Mouse (Mus musculus) CH12.LX (cell line): ENCODE data around the gene Sult6b2. TPM values are rescaled to one million over a fixed set of nuclear protein-coding genes. Genes with fewer than 3 reads are reported as not detected.

Experiments
- DNase-seq: peaks from one replicate; pipeline ENCODE4 v3.0.0-alpha.2; 2013; ENCODE audit errors: extremely low read depth
- H3K27ac ChIP-seq: 2 replicates; pipeline ENCODE4 v1.5.1; 2012; ENCODE audit warnings: low read depth, mild to moderate bottlenecking, control low read depth, moderate library complexity; ENCODE audit not compliant: insufficient read depth
- H3K27me3 ChIP-seq: replicated peaks from 2 replicates; pipeline ENCODE3; 2012; ENCODE audit warnings: inconsistent platforms
- H3K36me3 ChIP-seq, 2 experiments: replicated peaks in 1 of 2; 2 replicates each; pipeline versions ENCODE3 to v1.6.1; 2012; ENCODE audit warnings: inconsistent platforms in 1 of 2, low read length in 1 of 2, mild to moderate bottlenecking in 1 of 2, mixed read lengths in 1 of 2, moderate library complexity in 1 of 2; ENCODE audit not compliant: control insufficient read depth in 1 of 2, insufficient read depth in 1 of 2
- H3K4me1 ChIP-seq, 2 experiments: 2 replicates each; pipeline ENCODE4 v1.6.1; 2012; ENCODE audit warnings: inconsistent platforms in 1 of 2, moderate library complexity in 1 of 2; ENCODE audit not compliant: insufficient read depth in 2 of 2, control insufficient read depth in 1 of 2
- H3K4me2 ChIP-seq: 2 replicates; pipeline ENCODE4 v1.6.1; 2012; ENCODE audit warnings: low read depth, mild to moderate bottlenecking, control low read depth; ENCODE audit not compliant: poor library complexity, insufficient read depth, severe bottlenecking
- H3K4me3 ChIP-seq, 3 experiments: fragments of 150-350 bp in 1 of 3; sonication (generic) in 1 of 3; replicated peaks in 1 of 3; 2 replicates each; pipeline versions ENCODE3 to v1.5.1; 2011 to 2012; ENCODE audit warnings: low read depth in 2 of 3, low read length in 2 of 3, mild to moderate bottlenecking in 2 of 3, moderate library complexity in 2 of 3, control low read depth in 1 of 3, improper control_type of control experiment in 1 of 3, inconsistent platforms in 1 of 3, mixed read lengths in 1 of 3; ENCODE audit not compliant: poor library complexity in 1 of 3
- H3K79me2 ChIP-seq: replicated peaks from 2 replicates; pipeline ENCODE4 v1.6.1; 2012; ENCODE audit warnings: mild to moderate bottlenecking, moderate library complexity; ENCODE audit not compliant: control insufficient read depth, poor library complexity, insufficient read depth, severe bottlenecking; ENCODE audit errors: extremely low read depth
- H3K9ac ChIP-seq: 2 replicates; pipeline ENCODE4 v1.6.1; 2012; ENCODE audit warnings: low read depth, mild to moderate bottlenecking, control low read depth, moderate library complexity; ENCODE audit not compliant: insufficient read depth
- H3K9me3 ChIP-seq: replicated peaks from 2 replicates; pipeline ENCODE3; 2012; ENCODE audit warnings: low read length, inconsistent platforms, mixed read lengths
- BHLHE40 ChIP-seq: IDR thresholded peaks from 2 replicates; pipeline ENCODE4 v1.6.1; 2011; ENCODE audit warnings: mild to moderate bottlenecking, low read depth, low read length, improper control_type of control experiment
- CHD1 ChIP-seq: IDR thresholded peaks from 2 replicates; pipeline ENCODE4 v1.6.1; 2012; ENCODE audit warnings: low read depth, low read length, improper control_type of control experiment, inconsistent platforms
- CTCF ChIP-seq, 2 experiments: IDR thresholded peaks in 1 of 2; conservative IDR thresholded peaks in 1 of 2; 2 replicates each; pipeline ENCODE4 v1.5.1; 2011 to 2012; ENCODE audit warnings: low read depth in 2 of 2, low read length in 2 of 2, improper control_type of control experiment in 1 of 2, inconsistent platforms in 1 of 2, mild to moderate bottlenecking in 1 of 2, moderate library complexity in 1 of 2
- ELF1 ChIP-seq: IDR thresholded peaks from 2 replicates; pipeline ENCODE4 v1.6.1; 2014; ENCODE audit warnings: low read depth, mild to moderate bottlenecking, inconsistent platforms, low read length, improper control_type of control experiment
- EP300 ChIP-seq: IDR thresholded peaks from 2 replicates; pipeline ENCODE4 v1.6.1; 2011; ENCODE audit warnings: low read length, improper control_type of control experiment
- ETS1 ChIP-seq: conservative IDR thresholded peaks from 2 replicates; pipeline ENCODE4 v1.6.1; 2012; ENCODE audit warnings: low read depth, mild to moderate bottlenecking, inconsistent platforms, low read length, improper control_type of control experiment, moderate library complexity
- GABPA ChIP-seq: IDR thresholded peaks from 2 replicates; pipeline ENCODE4 v1.6.1; 2012; ENCODE audit warnings: low read depth, low read length, improper control_type of control experiment, inconsistent platforms; ENCODE audit not compliant: insufficient replicate concordance
- HCFC1 ChIP-seq: IDR thresholded peaks from 2 replicates; pipeline ENCODE4 v1.6.1; 2012; ENCODE audit warnings: low read depth, mild to moderate bottlenecking, inconsistent platforms, low read length, improper control_type of control experiment
- IRF4 ChIP-seq: IDR thresholded peaks from 2 replicates; pipeline ENCODE4 v1.6.1; 2014; ENCODE audit warnings: low read depth, mild to moderate bottlenecking, inconsistent platforms, low read length, improper control_type of control experiment
- JUN ChIP-seq: IDR thresholded peaks from 2 replicates; pipeline ENCODE4 v1.6.1; 2011; ENCODE audit warnings: low read depth, mild to moderate bottlenecking, low read length, improper control_type of control experiment, moderate library complexity; ENCODE audit not compliant: insufficient read depth
- JUND ChIP-seq: conservative IDR thresholded peaks from 2 replicates; pipeline ENCODE4 v1.6.1; 2011; ENCODE audit warnings: low read depth, low read length, improper control_type of control experiment
- KAT2A ChIP-seq: IDR thresholded peaks from 2 replicates; pipeline ENCODE4 v1.6.1; 2012; ENCODE audit warnings: low read length, improper control_type of control experiment, inconsistent platforms; ENCODE audit not compliant: insufficient replicate concordance
- MAFK ChIP-seq: IDR thresholded peaks from 2 replicates; pipeline ENCODE4 v1.6.1; 2011; ENCODE audit warnings: low read length, improper control_type of control experiment; ENCODE audit not compliant: insufficient replicate concordance
- MAX ChIP-seq: IDR thresholded peaks from 2 replicates; pipeline ENCODE4 v1.6.1; 2011; ENCODE audit warnings: low read length, improper control_type of control experiment
- MYC ChIP-seq: IDR thresholded peaks from 2 replicates; pipeline ENCODE4 v1.6.1; 2011; ENCODE audit warnings: low read depth, mild to moderate bottlenecking, improper control_type of control experiment, low read length
- NELFE ChIP-seq: IDR thresholded peaks from 2 replicates; pipeline ENCODE4 v1.6.1; 2011; ENCODE audit warnings: low read depth, low read length, improper control_type of control experiment
- PAX5 ChIP-seq: IDR thresholded peaks from 2 replicates; pipeline ENCODE4 v1.6.1; 2012; ENCODE audit warnings: low read length, inconsistent platforms, mixed read lengths
- POLR2AphosphoS2 ChIP-seq: IDR thresholded peaks from 2 replicates; pipeline ENCODE4 v1.6.1; 2011; ENCODE audit warnings: low read depth, low read length, improper control_type of control experiment
- RAD21 ChIP-seq: IDR thresholded peaks from 2 replicates; pipeline ENCODE4 v1.6.1; 2011; ENCODE audit warnings: low read depth, mild to moderate bottlenecking, low read length, improper control_type of control experiment, moderate library complexity
- RCOR1 ChIP-seq: conservative IDR thresholded peaks from 2 replicates; pipeline ENCODE4 v1.6.1; 2012; ENCODE audit warnings: low read depth, mild to moderate bottlenecking, inconsistent platforms, low read length, improper control_type of control experiment
- SIN3A ChIP-seq: IDR thresholded peaks from 2 replicates; pipeline ENCODE4 v1.6.1; 2012; ENCODE audit warnings: low read length, improper control_type of control experiment, inconsistent platforms
- SMC3 ChIP-seq: IDR thresholded peaks from 2 replicates; pipeline ENCODE4 v1.6.1; 2011; ENCODE audit warnings: low read depth, low read length, improper control_type of control experiment
- TBP ChIP-seq: conservative IDR thresholded peaks from 2 replicates; pipeline ENCODE4 v1.6.1; 2011; ENCODE audit warnings: low read depth, low read length, improper control_type of control experiment
- TCF12 ChIP-seq: IDR thresholded peaks from 2 replicates; pipeline ENCODE4 v1.6.1; 2014; ENCODE audit warnings: low read depth, mild to moderate bottlenecking, inconsistent platforms, low read length, improper control_type of control experiment
- UBTF ChIP-seq: IDR thresholded peaks from 2 replicates; pipeline ENCODE4 v1.6.1; 2012; ENCODE audit warnings: low read depth, mild to moderate bottlenecking, inconsistent platforms, low read length, improper control_type of control experiment, moderate library complexity
- USF2 ChIP-seq: conservative IDR thresholded peaks from 2 replicates; pipeline ENCODE4 v1.6.1; 2011; ENCODE audit warnings: low read depth, low read length, improper control_type of control experiment
- ZC3H11A ChIP-seq: IDR thresholded peaks from 2 replicates; pipeline ENCODE4 v1.6.1; 2012; ENCODE audit warnings: low read depth, mild to moderate bottlenecking, inconsistent platforms, low read length, improper control_type of control experiment
- ZKSCAN1 ChIP-seq: IDR thresholded peaks from 2 replicates; pipeline ENCODE4 v1.6.1; 2012; ENCODE audit warnings: low read depth, inconsistent platforms, low read length, improper control_type of control experiment, borderline replicate concordance
- ZMIZ1 ChIP-seq: IDR thresholded peaks from 2 replicates; pipeline ENCODE4 v1.6.1; 2012; ENCODE audit warnings: low read depth, mild to moderate bottlenecking, inconsistent platforms, low read length, improper control_type of control experiment
- ZNF384 ChIP-seq: IDR thresholded peaks from 2 replicates; pipeline ENCODE4 v1.6.1; 2012; ENCODE audit warnings: low read depth, low read length, improper control_type of control experiment, inconsistent platforms
- dilution Hi-C: fragments of 300-500 bp; cut with MboI; formaldehyde crosslinking; loops from 2 replicates; pipeline ENCODE4 v1.14.3; 2020; ENCODE audit warnings: low sequenced_read_pairs; ENCODE audit not compliant: extremely low pct_unique_long_range_greater_than_20kb, extremely low pct_ligation_motif_present
- in situ Hi-C: fragments of 300-500 bp; cut with MboI; formaldehyde crosslinking; loops from 3 replicates; pipeline ENCODE4 v1.14.3; 2019; ENCODE audit warnings: low sequenced_read_pairs, low pct_ligation_motif_present, low pct_unique_long_range_greater_than_20kb, mixed read lengths
- polyA plus RNA-seq: library from polyadenylated mRNA; unstranded; fragments of >175 nt; gene quantifications from 2 replicates; pipeline ENCODE4 v1.2.1, GENCODE M21; 2012; ENCODE audit warnings: low read depth; ENCODE audit not compliant: insufficient read length
- total RNA-seq, 2 experiments: library from RNA; depleted of rRNA; stranded (reverse); fragments of 300-350 nt in 1 of 2; fragments of >200 nt in 1 of 2; gene quantifications; 2 replicates each; pipeline ENCODE4 v1.2.3; 2012 to 2014

Gene Sult6b2
- total and polyA plus RNA-seq, 3 experiments: 0.25 to 1.1 (median 0.54) TPM

- Histone ChIP-seq H3K4me1 (peaks cover 8 to 32% of the 10 kb centered on the region in 2 experiments), H3K9me3 (no peaks in the 10 kb centered on the region), H3K27ac (no peak overlapping the region), H3K79me2 (no peaks in the 10 kb centered on the region), H3K9ac (no peak overlapping the region), H3K27me3 (no peaks in the 10 kb centered on the region), H3K4me3 (no peak overlapping the region), H3K36me3 (no peaks in the 10 kb centered on the region), H3K4me2 (no peak overlapping the region)
- in situ Hi-C loops: no loop called here
- DNase-seq: no peak
- TF ChIP-seq RAD21 (no peak), TBP (no peak), ZMIZ1 (no peak), ZC3H11A (no peak), BHLHE40 (no peak), SMC3 (no peak), HCFC1 (no peak), JUND (no peak), MAFK (no peak), UBTF (no peak), GABPA (no peak), RCOR1 (no peak), ETS1 (no peak), PAX5 (no peak), CTCF (conservative IDR thresholded peaks at IDR 0.05 in 1 of 2, IDR thresholded peaks at IDR 0.05 in 1 of 2; ENCODE audit: low read depth in 2 of 2, low read length in 2 of 2) (no peak), NELFE (no peak), USF2 (no peak), KAT2A (no peak)
- dilution Hi-C loops: no loop called here
These were observed 33.0 kb upstream of the Sult6b2 start for GRCm38 (mm10) chr6:142837326-142837725.

- no peak overlapping the region for H3K9ac ChIP-seq
- H3K9me3 ChIP-seq: no peaks in the 10 kb centered on the region
- in situ Hi-C loops (no loop called here), dilution Hi-C loops (no loop called here)
- DNase-seq: no peak
- H3K4me2 ChIP-seq: no peak overlapping the region
- no peaks in the 10 kb centered on the region for H3K27me3 ChIP-seq
- no peaks in the 10 kb centered on the region for H3K36me3 ChIP-seq
- no peak overlapping the region for H3K4me3 ChIP-seq
- H3K4me1 ChIP-seq: peaks cover 11 to 47% of the 10 kb centered on the region in 2 experiments
- H3K27ac ChIP-seq: no peak overlapping the region
- H3K79me2 ChIP-seq: no peaks in the 10 kb centered on the region
- TF ChIP-seq SIN3A (no peak), ZNF384 (no peak), TCF12 (no peak), ELF1 (no peak), MYC (no peak), EP300 (no peak), HCFC1 (no peak), RCOR1 (no peak), KAT2A (no peak), ZKSCAN1 (no peak), JUN (no peak), SMC3 (no peak), MAX (no peak), CHD1 (no peak), IRF4 (no peak), POLR2AphosphoS2 (no peak), BHLHE40 (no peak), GABPA (no peak), UBTF (no peak)
These were observed 31.4 kb upstream of the Sult6b2 start for GRCm38 (mm10) chr6:142835726-142836125.
